Mouse (Mus musculus) hindbrain, embryonic 12.5 days (tissue): ENCODE results near the gene Fam129b. TPM values are rescaled to one million over a fixed set of nuclear protein-coding genes. Genes with fewer than 3 reads are reported as not detected.

Source experiments
- ATAC-seq: fragments of 200-750 bp; cut with Nextera tagmentation; 2 replicates; pipeline ENCODE4 v1.8.0; 2017; ENCODE audit warnings: moderate TSS enrichment; ENCODE audit not compliant: low FRiP score
- H3K27ac ChIP-seq: fragments of 300-500 bp; sonication (generic); 2 replicates; pipeline ENCODE4 v1.5.1; 2016; ENCODE audit warnings: mild to moderate bottlenecking
- H3K27me3 ChIP-seq: fragments of 300-500 bp; sonication (generic); 2 replicates; pipeline ENCODE4 v1.6.1; 2016; ENCODE audit warnings: mild to moderate bottlenecking
- H3K36me3 ChIP-seq: fragments of 300-500 bp; sonication (generic); 2 replicates; pipeline ENCODE4 v1.6.1; 2016; ENCODE audit warnings: mild to moderate bottlenecking
- H3K4me1 ChIP-seq: fragments of 300-500 bp; sonication (generic); 2 replicates; pipeline ENCODE4 v1.6.1; 2016
- H3K4me2 ChIP-seq: fragments of 300-500 bp; sonication (generic); replicated peaks from 2 replicates; pipeline ENCODE4 v1.6.1; 2016; ENCODE audit warnings: mild to moderate bottlenecking
- H3K4me3 ChIP-seq: fragments of 300-500 bp; sonication (generic); 2 replicates; pipeline ENCODE4 v1.5.1; 2016; ENCODE audit warnings: mild to moderate bottlenecking
- H3K9ac ChIP-seq: fragments of 300-500 bp; sonication (generic); 2 replicates; pipeline ENCODE4 v1.6.1; 2016; ENCODE audit warnings: mild to moderate bottlenecking, moderate library complexity
- H3K9me3 ChIP-seq: fragments of 300-500 bp; sonication (generic); replicated peaks from 2 replicates; pipeline ENCODE4 v1.6.1; 2016; ENCODE audit warnings: mild to moderate bottlenecking
- WGBS: fragments of 180-500 bp; shearing (Covaris S2); methylation state at CpG from one replicate; pipeline ENCODE4 v1.1.7; 2016; 5-methylcytosine and 5-hydroxymethylcytosine counted together
- polyA plus RNA-seq: library from polyadenylated mRNA; unstranded; fragments of >200 nt; fragmentation: Nextera tagmentation; extraction: Ambion mirVana; gene quantifications from 2 replicates; pipeline ENCODE4 v1.2.1, GENCODE M21; 2016

The Fam129b gene
- polyA plus RNA-seq, 1 experiment from 2014 or later: 42.2 TPM

DNA sequence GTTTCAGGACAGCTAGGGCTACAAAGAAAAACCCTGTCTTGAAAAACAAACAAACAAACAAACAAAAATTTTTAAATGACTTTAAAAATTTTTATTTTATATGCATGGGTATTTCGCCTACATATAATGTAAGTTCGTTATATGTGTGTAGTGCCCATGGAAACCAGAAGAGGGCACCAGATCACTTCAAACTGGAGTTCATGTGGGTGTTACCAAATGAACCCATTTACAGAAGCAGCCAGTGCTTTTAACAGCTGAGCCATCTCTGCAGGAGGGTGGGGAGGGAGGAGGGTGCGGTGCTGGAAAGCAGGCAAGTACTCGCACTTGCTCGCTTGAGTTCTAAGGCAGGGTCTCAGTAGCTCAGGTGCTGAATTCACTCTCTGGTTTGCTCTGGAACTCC, 63.5 kb downstream of the Fam129b start:
- no peaks in the 10 kb centered on the region for H3K4me1 ChIP-seq
- no peak overlapping the region for H3K27ac ChIP-seq
- no peak overlapping the region for H3K4me3 ChIP-seq
- H3K4me2 ChIP-seq: no peak overlapping the region
- H3K36me3 ChIP-seq: peaks cover 80% of the 10 kb centered on the region
- 65% methylated on average over 5 of the region's 5 CpGs for WGBS
- H3K9me3 ChIP-seq: no peaks in the 10 kb centered on the region
- no peak for ATAC-seq
- H3K9ac ChIP-seq: no peak overlapping the region
- H3K27me3 ChIP-seq: no peaks in the 10 kb centered on the region

DNA sequence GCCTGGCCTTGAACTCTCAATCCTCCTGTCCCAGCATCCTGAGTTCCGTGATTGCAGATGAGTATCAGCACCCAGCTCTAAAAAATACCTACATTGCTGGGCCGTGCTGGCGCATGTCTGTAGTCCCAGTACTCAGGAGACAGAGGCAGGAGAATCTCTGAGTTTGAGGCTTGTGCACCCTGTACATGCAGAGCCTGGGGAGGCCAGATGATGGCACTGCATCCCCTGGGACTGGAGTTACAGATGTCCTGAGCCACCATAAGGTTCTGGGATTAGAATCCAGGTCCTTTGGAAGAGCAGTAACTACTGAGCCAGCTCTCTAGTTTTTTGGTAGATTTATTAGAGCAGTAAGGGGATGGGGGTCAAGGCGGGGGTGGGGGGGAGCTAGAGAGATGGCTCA, 64.6 kb downstream of the Fam129b start:
- Histone ChIP-seq H3K4me3 (no peak overlapping the region), H3K27ac (no peak overlapping the region), H3K4me2 (no peak overlapping the region), H3K27me3 (no peaks in the 10 kb centered on the region; the same call in 1 of the 2 replicates), H3K4me1 (no peaks in the 10 kb centered on the region), H3K9me3 (no peaks in the 10 kb centered on the region), H3K36me3 (peaks cover 82% of the 10 kb centered on the region), H3K9ac (no peak overlapping the region)
- no peak for ATAC-seq
- 95% methylated on average over 4 of the region's 4 CpGs for WGBS

DNA sequence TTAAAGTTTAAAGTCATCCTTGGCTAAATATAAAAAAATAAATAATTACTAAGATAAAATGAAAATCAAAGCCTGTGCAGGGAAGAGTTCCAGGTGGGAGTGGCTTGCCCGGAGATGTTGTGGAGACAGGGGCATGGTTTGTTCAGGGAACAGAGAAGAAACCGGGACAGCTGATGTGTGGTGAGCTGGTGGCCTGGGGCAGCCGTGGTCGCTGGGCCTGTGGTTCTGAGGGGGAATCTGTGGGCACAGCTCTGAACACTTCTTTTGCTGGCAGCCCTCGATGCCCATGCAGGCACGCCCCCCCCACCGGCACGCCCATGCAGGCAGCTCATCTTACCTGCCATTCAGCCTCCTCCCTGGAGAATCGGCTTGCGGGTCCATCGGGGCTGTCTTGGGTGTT, 71.5 kb downstream of the Fam129b start:
- no peak overlapping the region for H3K27ac ChIP-seq
- H3K4me2 ChIP-seq: no peak overlapping the region
- WGBS: 88% methylated on average over 11 of the region's 11 CpGs
- H3K9me3 ChIP-seq: no peaks in the 10 kb centered on the region
- no peak overlapping the region for H3K4me3 ChIP-seq
- no peak for ATAC-seq
- no peak overlapping the region for H3K9ac ChIP-seq
- H3K27me3 ChIP-seq: no peaks in the 10 kb centered on the region; the same call in 1 of the 2 replicates
- no peaks in the 10 kb centered on the region for H3K4me1 ChIP-seq
- peaks cover 78% of the 10 kb centered on the region for H3K36me3 ChIP-seq

- no peaks in the 10 kb centered on the region for H3K27me3 ChIP-seq
- ATAC-seq: no peak
- H3K27ac ChIP-seq: no peak overlapping the region
- H3K4me2 ChIP-seq: no peak overlapping the region
- WGBS: 93% methylated on average over 2 of the region's 2 CpGs
- peaks cover 3% of the 10 kb centered on the region; the same call in 1 of the 2 replicates for H3K4me1 ChIP-seq
- no peaks in the 10 kb centered on the region for H3K9me3 ChIP-seq
- H3K36me3 ChIP-seq: peaks cover 78% of the 10 kb centered on the region
- H3K4me3 ChIP-seq: no peak overlapping the region
- no peak overlapping the region for H3K9ac ChIP-seq
These were observed 78.7 kb downstream of the Fam129b start for GRCm38 (mm10) chr2:32954581-32954980.

DNA sequence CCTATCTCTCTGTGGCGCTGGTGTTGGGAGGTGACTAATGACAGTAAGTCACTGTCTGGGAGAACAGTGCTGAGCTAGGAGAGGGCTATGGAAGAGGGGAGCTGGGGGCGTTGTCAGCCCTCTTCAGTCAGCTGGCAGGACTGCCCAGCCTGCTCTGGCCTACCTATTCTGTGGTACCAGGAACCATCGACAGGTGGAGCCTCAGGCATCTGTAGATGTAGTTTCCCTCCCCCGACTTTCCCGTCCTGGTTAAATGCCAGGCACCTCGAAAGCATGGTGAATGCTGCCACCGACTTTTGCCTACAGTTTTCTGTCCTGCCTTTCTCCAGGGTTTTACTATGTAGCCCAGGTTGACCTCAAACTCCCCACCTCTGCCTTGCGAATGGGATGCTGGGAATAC, 81.4 kb downstream of the Fam129b start:
- H3K4me3 ChIP-seq: no peak overlapping the region
- no peak for ATAC-seq
- no peak overlapping the region for H3K27ac ChIP-seq
- H3K36me3 ChIP-seq: peaks cover 55% of the 10 kb centered on the region
- 61% methylated on average over 8 of the region's 8 CpGs for WGBS
- H3K4me2 ChIP-seq: no peak overlapping the region
- peaks cover 12% of the 10 kb centered on the region for H3K4me1 ChIP-seq
- no peak overlapping the region for H3K9ac ChIP-seq
- H3K27me3 ChIP-seq: no peaks in the 10 kb centered on the region
- H3K9me3 ChIP-seq: no peaks in the 10 kb centered on the region

DNA sequence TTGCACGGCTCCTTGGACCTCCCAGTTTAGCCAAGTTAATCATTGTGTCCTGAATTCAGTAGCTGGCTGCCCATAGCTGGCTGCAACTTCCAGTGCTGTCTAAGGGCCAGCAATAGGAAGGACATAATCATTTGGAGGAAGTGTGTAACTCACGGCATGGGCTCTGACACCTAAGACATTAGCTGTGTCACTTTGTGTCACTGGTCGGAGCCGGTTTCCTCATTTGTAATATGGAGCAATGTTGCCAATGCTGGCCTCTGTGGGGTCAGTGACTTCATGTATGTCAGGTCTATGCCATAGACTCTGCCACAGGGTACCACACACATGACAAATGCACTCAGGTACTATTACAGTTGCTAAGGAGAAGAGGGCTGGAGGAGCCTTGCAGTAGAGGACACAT, 84.4 kb downstream of the Fam129b start:
- H3K4me1 ChIP-seq: peaks cover 29% of the 10 kb centered on the region
- H3K9ac ChIP-seq: peak overlapping the region; percentile 93; the same call in 1 of the 2 replicates
- no peak for ATAC-seq
- WGBS: 86% methylated on average over 4 of the region's 4 CpGs
- H3K9me3 ChIP-seq: no peaks in the 10 kb centered on the region
- no peak overlapping the region for H3K27ac ChIP-seq
- H3K4me2 ChIP-seq: peak overlapping the region; percentile 73
- no peaks in the 10 kb centered on the region for H3K27me3 ChIP-seq
- H3K4me3 ChIP-seq: no peak overlapping the region
- peaks cover 51% of the 10 kb centered on the region for H3K36me3 ChIP-seq

DNA sequence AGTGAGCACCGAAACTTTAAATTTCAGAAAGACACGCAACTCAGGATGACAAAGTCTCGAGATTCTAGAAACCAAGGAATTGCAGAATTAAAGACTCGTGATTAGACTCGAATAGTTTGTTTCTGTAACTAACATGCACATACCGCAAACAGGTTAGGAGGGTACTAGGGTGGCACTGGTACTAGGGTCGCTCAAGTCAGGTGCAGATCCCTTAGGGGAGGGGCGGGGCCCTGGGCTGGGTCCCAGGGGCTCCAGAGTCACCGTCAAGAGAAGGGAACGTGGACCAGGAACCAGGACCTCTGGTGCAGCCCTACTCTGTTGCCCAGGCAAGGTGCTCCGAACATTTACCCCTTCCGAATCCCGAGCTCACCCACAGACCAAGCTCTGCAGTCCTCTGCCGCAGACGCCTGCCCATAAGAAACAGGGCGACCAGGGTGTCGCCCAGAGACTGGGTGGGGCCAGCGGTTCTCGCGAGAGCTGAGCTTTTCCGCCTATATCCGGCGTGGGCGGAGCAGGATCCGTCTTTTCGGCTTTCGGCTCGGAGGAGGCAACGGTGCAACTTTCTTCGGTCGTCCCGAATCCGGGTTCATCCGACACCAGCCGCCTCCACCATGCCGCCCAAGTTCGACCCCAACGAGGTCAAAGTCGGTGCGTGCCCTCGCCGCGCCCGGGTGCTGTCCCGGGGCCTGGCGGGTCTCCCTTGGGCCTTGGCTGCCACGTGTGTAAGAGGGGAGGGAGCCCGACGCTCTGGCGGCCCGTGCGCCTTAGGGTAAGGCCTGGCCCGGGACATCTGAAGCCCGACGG, 85.5 kb downstream of the Fam129b start, which contains the start of the genes Rpl12 and Lrsam1:
Rpl12 (plus strand) TSS at position 368 of the 804 bp plus-strand sequence.
Lrsam1 (minus strand) TSS at position 423 of the 804 bp plus-strand sequence.
- H3K9me3 ChIP-seq: no peaks in the 10 kb centered on the region
- peak within 1 kb of the TSS; percentile 72 for H3K27ac ChIP-seq
- H3K9ac ChIP-seq: peak within 1 kb of the TSS; percentile 93
- H3K27me3 ChIP-seq: no peaks in the 10 kb centered on the region
- peaks cover 40% of the 10 kb centered on the region for H3K36me3 ChIP-seq
- H3K4me2 ChIP-seq: peak within 1 kb of the TSS; percentile 73
- 3% methylated on average over 55 of the region's 55 CpGs for WGBS
- peak within 1 kb of the TSS; percentile 76 for H3K4me3 ChIP-seq
- peaks cover 33% of the 10 kb centered on the region for H3K4me1 ChIP-seq
- peak; percentile 93 for ATAC-seq

GRCm38 (mm10) chr2:32962062-32962874, 86.4 kb downstream of the Fam129b start:
- H3K4me1 ChIP-seq: peaks cover 37% of the 10 kb centered on the region
- no peak for ATAC-seq

DNA sequence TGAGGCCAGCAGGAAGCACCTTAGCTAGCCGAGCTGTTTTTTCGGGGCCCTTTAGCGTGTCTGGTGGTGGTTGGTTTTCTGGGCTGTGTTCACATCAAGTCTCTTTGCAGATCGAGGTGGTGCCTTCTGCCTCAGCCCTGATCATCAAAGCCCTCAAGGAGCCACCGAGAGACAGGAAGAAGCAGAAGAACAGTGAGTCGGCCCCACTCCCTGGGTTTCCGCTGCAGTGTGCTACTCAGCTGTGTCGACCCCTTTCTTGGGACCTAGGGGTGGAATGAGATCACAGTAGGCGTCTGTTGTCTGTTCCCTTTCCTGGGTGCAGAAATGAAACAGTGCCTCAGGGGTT, 86.9 kb downstream of the Fam129b start:
- Histone ChIP-seq H3K4me3 (peak overlapping the region; percentile 76), H3K9me3 (no peaks in the 10 kb centered on the region), H3K9ac (peak overlapping the region; percentile 93), H3K27me3 (no peaks in the 10 kb centered on the region), H3K27ac (peak overlapping the region; percentile 72), H3K4me2 (peak overlapping the region; percentile 73), H3K4me1 (peaks cover 42% of the 10 kb centered on the region), H3K36me3 (peaks cover 27% of the 10 kb centered on the region)
- 6% methylated on average over 9 of the region's 9 CpGs for WGBS
- ATAC-seq: no peak

More at GRCm38 (mm10) chr2:32962062-32962874, 86.4 kb downstream of the Fam129b start:
- Histone ChIP-seq H3K4me3 (peak overlapping the region; percentile 76), H3K9ac (peak overlapping the region; percentile 93), H3K9me3 (no peaks in the 10 kb centered on the region), H3K36me3 (peaks cover 33% of the 10 kb centered on the region), H3K27me3 (no peaks in the 10 kb centered on the region), H3K27ac (peak overlapping the region; percentile 72), H3K4me2 (peak overlapping the region; percentile 73)
- 1% methylated on average over 33 of the region's 33 CpGs for WGBS

- no peak overlapping the region for H3K27ac ChIP-seq
- H3K27me3 ChIP-seq: no peaks in the 10 kb centered on the region
- peak overlapping the region; percentile 73 for H3K4me2 ChIP-seq
- peaks cover 20% of the 10 kb centered on the region for H3K36me3 ChIP-seq
- no peak overlapping the region for H3K9ac ChIP-seq
- ATAC-seq: no peak
- 69% methylated on average over 4 of the region's 4 CpGs for WGBS
- H3K9me3 ChIP-seq: no peaks in the 10 kb centered on the region
- peaks cover 44% of the 10 kb centered on the region for H3K4me1 ChIP-seq
- H3K4me3 ChIP-seq: no peak overlapping the region
These were observed 87.6 kb downstream of the Fam129b start for GRCm38 (mm10) chr2:32963544-32963943.

DNA sequence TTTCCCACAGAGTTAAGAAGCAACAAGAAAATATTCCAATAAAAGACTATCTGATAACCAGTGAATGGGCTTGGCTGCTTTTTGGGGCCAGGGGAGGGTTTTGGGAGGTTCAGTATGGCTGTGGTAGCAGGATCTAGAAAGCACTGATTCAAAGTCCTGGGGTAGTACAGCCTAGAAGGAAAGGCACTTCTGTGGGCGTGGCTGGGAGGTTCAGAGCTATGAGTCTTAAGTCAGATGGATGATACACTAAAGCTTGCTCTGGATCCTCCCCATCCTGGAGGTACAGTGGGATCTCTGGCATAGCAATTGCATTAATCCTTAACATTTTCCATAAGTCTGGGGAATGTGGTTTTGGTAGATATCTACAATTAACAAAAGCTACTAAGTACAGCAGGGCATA, 88.1 kb downstream of the Fam129b start:
- H3K27me3 ChIP-seq: no peaks in the 10 kb centered on the region
- H3K36me3 ChIP-seq: peaks cover 20% of the 10 kb centered on the region
- no peak overlapping the region for H3K4me2 ChIP-seq
- H3K27ac ChIP-seq: no peak overlapping the region
- no peak overlapping the region for H3K4me3 ChIP-seq
- peaks cover 44% of the 10 kb centered on the region for H3K4me1 ChIP-seq
- no peak for ATAC-seq
- H3K9me3 ChIP-seq: no peaks in the 10 kb centered on the region
- 91% methylated on average over 1 of the region's 1 CpGs for WGBS
- no peak overlapping the region for H3K9ac ChIP-seq

GRCm38 (mm10) chr2:32964659-32965457, 88.9 kb downstream of the Fam129b start:
- Histone ChIP-seq H3K4me2 (no peak overlapping the region), H3K36me3 (peaks cover 20% of the 10 kb centered on the region), H3K9me3 (no peaks in the 10 kb centered on the region), H3K4me1 (peaks cover 40% of the 10 kb centered on the region), H3K27me3 (no peaks in the 10 kb centered on the region), H3K4me3 (no peak overlapping the region), H3K9ac (no peak overlapping the region), H3K27ac (no peak overlapping the region)
- no peak for ATAC-seq
- WGBS: 26% methylated on average over 10 of the region's 10 CpGs
